Mouse (Mus musculus) ovary, postnatal 14 days (tissue): ENCODE measurements around the gene Prpf6.

Source experiments
- DNase-seq: peaks from one replicate; pipeline ENCODE4 v3.0.0; 2022; ENCODE audit warnings: low spot score

The Prpf6 gene

GRCm38 (mm10) chr2:181579681-181580080 lies 12.0 kb upstream of the Prpf6 start:
- DNase-seq = no peak

GRCm38 (mm10) chr2:181580131-181580772 lies 11.4 kb upstream of the Prpf6 start:
- no peak for DNase-seq

GRCm38 (mm10) chr2:181581016-181581401 lies 10.7 kb upstream of the Prpf6 start:
- DNase-seq = peak; percentile 73

- peak; percentile 71 for DNase-seq
Observed at GRCm38 (mm10) chr2:181581402-181582120, 10.1 kb upstream of the Prpf6 start.

GRCm38 (mm10) chr2:181582358-181582757 lies 9.3 kb upstream of the Prpf6 start:
- no peak for DNase-seq

- no peak for DNase-seq
Observed at GRCm38 (mm10) chr2:181582939-181583338, 8.7 kb upstream of the Prpf6 start.

- DNase-seq = no peak
Observed at GRCm38 (mm10) chr2:181583460-181584257, 8.0 kb upstream of the Prpf6 start.

GRCm38 (mm10) chr2:181584411-181584942 lies 7.2 kb upstream of the Prpf6 start, which contains the start of gene Uckl1:
TSS of gene Uckl1 (minus strand) at chr2:181584892.
- no peak for DNase-seq

GRCm38 (mm10) chr2:181585506-181585905 lies 6.2 kb upstream of the Prpf6 start:
- DNase-seq = no peak

GRCm38 (mm10) chr2:181586124-181586523 lies 5.5 kb upstream of the Prpf6 start:
- no peak for DNase-seq

- DNase-seq = no peak
Observed at GRCm38 (mm10) chr2:181587796-181588195, 3.9 kb upstream of the Prpf6 start.

- DNase-seq = no peak
Observed at GRCm38 (mm10) chr2:181588229-181588780, 3.4 kb upstream of the Prpf6 start.

- DNase-seq = no peak
Observed at GRCm38 (mm10) chr2:181589011-181589731, 2.5 kb upstream of the Prpf6 start.

GRCm38 (mm10) chr2:181589732-181590105 lies 1.9 kb upstream of the Prpf6 start:
- no peak for DNase-seq

- no peak for DNase-seq
Observed at GRCm38 (mm10) chr2:181590471-181590870, 1.2 kb upstream of the Prpf6 start.

- peak; percentile 67 for DNase-seq
Observed at GRCm38 (mm10) chr2:181592231-181593041, 768 bp downstream of the Prpf6 start, which contains the start of gene Zfp512b. TSS of gene Zfp512b (minus strand) at chr2:181592803.

- no peak for DNase-seq
Observed at GRCm38 (mm10) chr2:181593042-181593421, 1.4 kb downstream of the Prpf6 start.

- no peak for DNase-seq
Observed at GRCm38 (mm10) chr2:181593937-181594336, 2.3 kb downstream of the Prpf6 start.

- no peak for DNase-seq
Observed at GRCm38 (mm10) chr2:181594946-181595696, 3.5 kb downstream of the Prpf6 start.
